Mouse (Mus musculus): ENCODE measurements around the gene Atxn1.

DNA sequence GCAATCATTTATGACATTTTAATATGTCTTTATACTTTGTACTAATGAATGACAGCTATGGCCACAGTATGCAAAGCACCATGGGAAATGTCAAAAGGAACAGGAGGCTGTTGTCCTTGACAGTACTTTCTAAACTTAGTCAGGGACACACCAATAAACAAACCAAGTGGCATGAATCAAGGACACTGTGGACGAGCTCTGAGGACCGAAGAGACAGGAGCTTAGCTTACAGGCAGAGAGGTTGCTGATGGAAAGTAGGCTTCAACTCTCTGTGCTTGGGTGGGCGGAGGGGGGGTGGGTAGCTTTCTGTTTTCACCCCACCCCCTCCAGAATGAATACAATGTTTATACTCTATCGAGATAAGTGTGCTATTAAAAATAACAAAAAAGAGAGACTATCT lies 90.6 kb downstream of the Atxn1 start:
- no peak for TF ChIP-seq POLR2A (IDR thresholded peaks at IDR 0.05; ENCODE audit: insufficient read length, low read depth)
- TF ChIP-seq USF1 (IDR thresholded peaks at IDR 0.05; ENCODE audit: low read depth) = no peak
- no peak for TF ChIP-seq MYOD1 (IDR thresholded peaks at IDR 0.05; ENCODE audit: control insufficient read depth in 1 of 3, insufficient read length in 2 of 3, low read depth in 2 of 3)
- no peak for TF ChIP-seq MAX (IDR thresholded peaks at IDR 0.05; ENCODE audit: low read depth)
- TF ChIP-seq TCF12 (IDR thresholded peaks at IDR 0.05; ENCODE audit: insufficient read depth, poor library complexity, severe bottlenecking) = no peak
- no peak for TF ChIP-seq REST (IDR thresholded peaks at IDR 0.05; ENCODE audit: insufficient read depth, insufficient read length)
- TF ChIP-seq TCF3 (IDR thresholded peaks at IDR 0.05; ENCODE audit: insufficient read length, low read depth) = no peak
- no peak for TF ChIP-seq MYOG (IDR thresholded peaks at IDR 0.05; ENCODE audit: control insufficient read depth in 1 of 3, insufficient read depth in 1 of 3, insufficient read length in 2 of 3, low read depth in 2 of 3)
- TF ChIP-seq POLR2AphosphoS2 (IDR thresholded peaks at IDR 0.05; ENCODE audit: insufficient read length, low read depth) = no peak
- TF ChIP-seq E2F4 (IDR thresholded peaks at IDR 0.05; ENCODE audit: insufficient read depth) = no peak
- TF ChIP-seq CEBPB (IDR thresholded peaks at IDR 0.05; ENCODE audit: insufficient read depth, poor library complexity, severe bottlenecking) = no peak
- no peak for TF ChIP-seq SRF (IDR thresholded peaks at IDR 0.05; ENCODE audit: control insufficient read depth, insufficient read length, low read depth)

Data from myocyte (in vitro differentiated cells).